33 mouse cellular contexts compared by ENCODE assay signal in the genomic region with DNA sequence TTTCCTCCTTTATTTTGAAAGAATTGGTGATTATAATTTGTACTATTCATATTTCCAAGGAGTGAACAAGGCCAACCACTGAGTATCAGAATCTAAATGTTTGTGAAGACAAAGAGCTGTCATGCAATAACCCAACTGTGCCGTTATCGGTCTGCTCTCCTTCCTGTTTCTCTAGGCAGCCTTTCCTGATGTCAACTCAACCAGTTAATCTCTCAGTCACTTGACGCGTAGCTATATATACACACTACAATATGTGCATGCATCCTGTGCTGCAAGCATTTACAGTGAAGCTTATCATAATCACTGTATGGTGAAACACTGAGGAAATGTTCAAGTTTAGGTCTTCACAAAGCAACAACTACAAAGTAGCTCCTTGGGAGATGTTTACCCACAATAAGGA. TPM values are rescaled to one million over a fixed set of nuclear protein-coding genes. Genes with fewer than 3 reads are reported as not detected.
DNase-seq lines count a peak whose midpoint lies in the region; ATAC-seq and TF ChIP-seq lines count a peak whose summit lies in the region.
"Had no signal": no experiment of that assay in that cellular context is flagged by ENCODE, and none has a peak within 500 bp of the region (broad histone marks: within the 10 kb centered on the region; RNA-seq: fewer than 3 reads in every experiment).

No protein-coding gene starts in this region.

- no peak for TF ChIP-seq CTCF in forebrain, postnatal 0 days (IDR thresholded peaks at IDR 0.05; ENCODE audit: low read depth)

- no peak overlapping the region for H3K9ac ChIP-seq in liver, embryonic 11.5 days (ENCODE audit: low read depth, low read length)
- H3K9ac ChIP-seq in liver, embryonic 12.5 days: no peak overlapping the region
- no peak overlapping the region for H3K9ac ChIP-seq in forebrain, postnatal 0 days
- H3K9ac ChIP-seq: forebrain, embryonic 13.5 days; heart, embryonic 15.5 days; hindbrain, embryonic 14.5 days; limb, embryonic 12.5 days; neural tube, embryonic 13.5 days had no signal

- no peak overlapping the region for H3K27ac ChIP-seq in liver, embryonic 11.5 days (ENCODE audit: low read depth, low read length)
- no peak overlapping the region for H3K27ac ChIP-seq in liver, embryonic 12.5 days
- no peak overlapping the region for H3K27ac ChIP-seq in forebrain, postnatal 0 days (ENCODE audit: low read depth, low read length)
- H3K27ac ChIP-seq: forebrain, embryonic 13.5 days; heart, adult 2 months; heart, embryonic 15.5 days; hindbrain, embryonic 14.5 days; limb, embryonic 12.5 days; midbrain, embryonic 10.5 days; neural tube, embryonic 13.5 days; stomach, postnatal 0 days had no signal

- H3K36me3 ChIP-seq in liver, embryonic 11.5 days (ENCODE audit: control insufficient read depth, insufficient read depth, low read length): no peaks in the 10 kb centered on the region
- no peaks in the 10 kb centered on the region for H3K36me3 ChIP-seq in liver, embryonic 12.5 days
- no peaks in the 10 kb centered on the region for H3K36me3 ChIP-seq in forebrain, postnatal 0 days (ENCODE audit: insufficient read depth)
- H3K36me3 ChIP-seq: heart, embryonic 15.5 days; limb, embryonic 12.5 days; midbrain, embryonic 10.5 days; neural tube, embryonic 13.5 days had no signal

- no peak overlapping the region for H3K4me2 ChIP-seq in liver, embryonic 11.5 days
- H3K4me2 ChIP-seq in liver, embryonic 12.5 days: no peak overlapping the region
- no peak overlapping the region for H3K4me2 ChIP-seq in forebrain, postnatal 0 days (ENCODE audit: low read depth)
- H3K4me2 ChIP-seq: forebrain, embryonic 13.5 days; heart, embryonic 15.5 days; hindbrain, embryonic 14.5 days; limb, embryonic 12.5 days; neural tube, embryonic 13.5 days had no signal

- DNase-seq in liver, embryonic 11.5 days (ENCODE audit: low spot score): no peak
- DNase-seq in liver: no peak
- DNase-seq in forebrain, postnatal 0 days: no peak
- no peak for DNase-seq in heart, adult 8-10 months (ENCODE audit: low spot score)
- DNase-seq in embryo, embryonic 10.5 days (ENCODE audit: low spot score): no peak
- DNase-seq in thymus, postnatal 4 days: no peak
- DNase-seq: adrenal gland, adult 8-10 months; cerebellum, adult 2 months; cerebellum, postnatal 25 days; gastrocnemius, postnatal 14 days; heart, adult 2 months; heart, postnatal 36 days; kidney, adult 18-20 months; kidney, postnatal 14 days; lung, adult 18-20 months; lung, postnatal 10 days; right cerebral cortex, postnatal 4 days; thymus, adult 2 months had no signal

- no peaks in the 10 kb centered on the region for H3K4me1 ChIP-seq in liver, embryonic 11.5 days (replicated peaks; ENCODE audit: control insufficient read depth, insufficient read depth, low read length)
- H3K4me1 ChIP-seq in liver, embryonic 12.5 days: no peaks in the 10 kb centered on the region
- H3K4me1 ChIP-seq in forebrain, postnatal 0 days (ENCODE audit: insufficient read depth): no peaks in the 10 kb centered on the region
- H3K4me1 ChIP-seq: forebrain, embryonic 13.5 days; heart, embryonic 15.5 days; limb, embryonic 12.5 days; midbrain, embryonic 10.5 days; neural tube, embryonic 13.5 days had no signal

- H3K4me3 ChIP-seq in liver, embryonic 11.5 days (ENCODE audit: low read depth, low read length): no peak overlapping the region
- no peak overlapping the region for H3K4me3 ChIP-seq in liver, embryonic 12.5 days
- no peak overlapping the region for H3K4me3 ChIP-seq in forebrain, postnatal 0 days (ENCODE audit: low read depth, low read length)
- H3K4me3 ChIP-seq: forebrain, embryonic 13.5 days; heart, adult 2 months; heart, embryonic 15.5 days; limb, embryonic 12.5 days; midbrain, embryonic 10.5 days; myocyte; neural tube, embryonic 13.5 days had no signal

- ATAC-seq in liver, embryonic 11.5 days (replicated peaks; ENCODE audit: low FRiP score): peak; percentile 65
- peak; percentile 52 for ATAC-seq in liver, embryonic 12.5 days
- ATAC-seq in megakaryocyte, adult 5-6 weeks (ENCODE audit: poor library complexity, severe bottlenecking): peak; percentile 51
- ATAC-seq in forebrain, postnatal 0 days: no peak
- ATAC-seq: activated CD4-positive, CD25-positive, alpha-beta regulatory T cell, adult 4 months; forebrain, embryonic 13.5 days; inflammation-experienced regulatory T-cells, adult 6 months; midbrain, embryonic 16.5 days had no signal

- 58% methylated on average over 4 of the region's 4 CpGs for WGBS in liver, embryonic 11.5 days
- WGBS in liver, embryonic 12.5 days (ENCODE audit: insufficient replicate concordance): 21% methylated on average over 4 of the region's 4 CpGs
- WGBS in forebrain, postnatal 0 days: 89% methylated on average over 4 of the region's 4 CpGs

- H3K27me3 ChIP-seq in liver, embryonic 11.5 days (replicated peaks; ENCODE audit: control insufficient read depth, insufficient read depth, low read length): no peaks in the 10 kb centered on the region
- H3K27me3 ChIP-seq in liver, embryonic 12.5 days (replicated peaks): no peaks in the 10 kb centered on the region
- no peaks in the 10 kb centered on the region for H3K27me3 ChIP-seq in forebrain, postnatal 0 days (ENCODE audit: insufficient read depth, low read length)
- H3K27me3 ChIP-seq: CH12.LX; heart, embryonic 15.5 days; limb, embryonic 12.5 days had no signal

- no peaks in the 10 kb centered on the region for H3K9me3 ChIP-seq in liver, embryonic 11.5 days (ENCODE audit: control insufficient read depth, low read length)
- no peaks in the 10 kb centered on the region for H3K9me3 ChIP-seq in liver, embryonic 12.5 days (replicated peaks)
- H3K9me3 ChIP-seq in forebrain, postnatal 0 days (ENCODE audit: low read length): no peaks in the 10 kb centered on the region
- H3K9me3 ChIP-seq: forebrain, embryonic 13.5 days; G1E; heart, embryonic 15.5 days; limb, embryonic 12.5 days; midbrain, embryonic 10.5 days; neural tube, embryonic 13.5 days had no signal

RNA-seq across cellular contexts. Expression of a gene that starts 19.0 kb away (rescaled TPM):
- polyA plus RNA-seq in liver, embryonic 11.5 days (2014; fragmentation: Nextera tagmentation; extraction: Ambion mirVana): 40.2 and 43.5 TPM in 2 replicates
- polyA plus RNA-seq in liver, embryonic 12.5 days (2016; fragmentation: Nextera tagmentation; extraction: Ambion mirVana): 29.9 and 30.8 TPM in 2 replicates
- total RNA-seq in megakaryocyte, adult 5-6 weeks (2015): 54.9 and 56.9 TPM in 2 replicates
- total RNA-seq in megakaryocyte, adult 5-6 weeks (2017): 57.7 and 63.3 TPM in 2 replicates
- total RNA-seq in forebrain, postnatal 0 days (2014; rRNA removed): 0.31 and 1.2 TPM in 2 replicates
- 0.45 and 0.59 TPM in 2 replicates for polyA plus RNA-seq in forebrain, postnatal 0 days (2015; fragmentation: Nextera tagmentation; extraction: Ambion mirVana)
- 1 to 10 TPM in 1 of 4 experiments, under 1 TPM in 3; 0.44 to 1.3 (median 0.75) TPM for total RNA-seq in heart, adult 8-10 months (2022)
- polyA plus RNA-seq: myocyte had no signal

RNA-seq across cellular contexts. Expression of a gene that starts 21.1 kb away (rescaled TPM):
- polyA plus RNA-seq in liver, embryonic 11.5 days (2014; fragmentation: Nextera tagmentation; extraction: Ambion mirVana): 539 and 608 TPM in 2 replicates
- 409 and 421 TPM in 2 replicates for polyA plus RNA-seq in liver, embryonic 12.5 days (2016; fragmentation: Nextera tagmentation; extraction: Ambion mirVana)
- 854 and 930 TPM in 2 replicates for total RNA-seq in megakaryocyte, adult 5-6 weeks (2015)
- 3,467 and 4,087 TPM in 2 replicates for total RNA-seq in megakaryocyte, adult 5-6 weeks (2017)
- 467 and 887 TPM in 2 replicates for total RNA-seq in forebrain, postnatal 0 days (2014; rRNA removed)
- polyA plus RNA-seq in forebrain, postnatal 0 days (2015; fragmentation: Nextera tagmentation; extraction: Ambion mirVana): 198 and 280 TPM in 2 replicates
- total RNA-seq in heart, adult 8-10 months (2022): 100 to 1,000 TPM in 2 of 4 experiments, 10 to 100 TPM in 2; 71.8 to 139 (median 101) TPM

RNA-seq across cellular contexts. Expression of a gene that starts 22.7 kb away (rescaled TPM):
- 194 and 200 TPM in 2 replicates for polyA plus RNA-seq in liver, embryonic 11.5 days (2014; fragmentation: Nextera tagmentation; extraction: Ambion mirVana)
- polyA plus RNA-seq in liver, embryonic 12.5 days (2016; fragmentation: Nextera tagmentation; extraction: Ambion mirVana): 123 and 136 TPM in 2 replicates
- 37.9 and 39.1 TPM in 2 replicates for total RNA-seq in megakaryocyte, adult 5-6 weeks (2015)
- total RNA-seq in megakaryocyte, adult 5-6 weeks (2017): 43.6 and 45.0 TPM in 2 replicates
- 18.3 and 18.5 TPM in 2 replicates for total RNA-seq in forebrain, postnatal 0 days (2014; rRNA removed)
- 45.5 and 55.2 TPM in 2 replicates for polyA plus RNA-seq in forebrain, postnatal 0 days (2015; fragmentation: Nextera tagmentation; extraction: Ambion mirVana)
- 10 to 100 TPM; 17.8 to 27.5 (median 22.6) TPM for total RNA-seq in heart, adult 8-10 months (2022)

RNA-seq across cellular contexts. Expression of a gene that starts 36.6 kb away (rescaled TPM):
- 8.4 and 8.9 TPM in 2 replicates for polyA plus RNA-seq in liver, embryonic 11.5 days (2014; fragmentation: Nextera tagmentation; extraction: Ambion mirVana)
- 4.5 and 4.8 TPM in 2 replicates for polyA plus RNA-seq in liver, embryonic 12.5 days (2016; fragmentation: Nextera tagmentation; extraction: Ambion mirVana)
- total RNA-seq in megakaryocyte, adult 5-6 weeks (2015): 11.5 and 11.6 TPM in 2 replicates
- 16.2 and 17.4 TPM in 2 replicates for total RNA-seq in megakaryocyte, adult 5-6 weeks (2017)
- total RNA-seq in forebrain, postnatal 0 days (2014; rRNA removed): 5.8 and 6.3 TPM in 2 replicates
- 3.8 and 4.3 TPM in 2 replicates for polyA plus RNA-seq in forebrain, postnatal 0 days (2015; fragmentation: Nextera tagmentation; extraction: Ambion mirVana)
- 1 to 10 TPM; 1.7 to 2.7 (median 1.7) TPM for total RNA-seq in heart, adult 8-10 months (2022)

RNA-seq across cellular contexts. Expression of a gene that starts 36.7 kb away (rescaled TPM):
- polyA plus RNA-seq in liver, embryonic 11.5 days (2014; fragmentation: Nextera tagmentation; extraction: Ambion mirVana): 134 and 153 TPM in 2 replicates
- polyA plus RNA-seq in liver, embryonic 12.5 days (2016; fragmentation: Nextera tagmentation; extraction: Ambion mirVana): 110 and 111 TPM in 2 replicates
- 63.0 and 67.6 TPM in 2 replicates for total RNA-seq in megakaryocyte, adult 5-6 weeks (2015)
- 122 and 132 TPM in 2 replicates for total RNA-seq in megakaryocyte, adult 5-6 weeks (2017)
- total RNA-seq in forebrain, postnatal 0 days (2014; rRNA removed): 63.2 and 72.2 TPM in 2 replicates
- 131 and 134 TPM in 2 replicates for polyA plus RNA-seq in forebrain, postnatal 0 days (2015; fragmentation: Nextera tagmentation; extraction: Ambion mirVana)
- total RNA-seq in heart, adult 8-10 months (2022): 10 to 100 TPM; 59.2 to 80.7 (median 62.8) TPM

Comparison
In these comparisons a context has a peak if more than half of its experiments do, and no peak if none do; other contexts are left out.
1. RNA of a gene that starts 19.0 kb away (total RNA-seq): 54.9 to 63.3 TPM in megakaryocyte, adult 5-6 weeks; 0.31 to 1.2 TPM in forebrain, postnatal 0 days and 0.44 to 1.3 TPM in heart, adult 8-10 months; every median in the first group is over 10 times any median in the second.